Mouse (Mus musculus) frontal cortex, postnatal 10 days (tissue): ENCODE data around the gene Fndc10.
"Not testable (repeated sequence)": the region's sequence is repeated elsewhere in the genome, so short reads cannot be mapped to it uniquely, and the experiment has no call there.

Source experiments
- DNase-seq, 2 experiments: peaks; one replicate each; pipeline ENCODE4 v3.0.0; 2022; ENCODE audit warnings: low spot score in 2 of 2, mixed read lengths in 1 of 2

The Fndc10 gene

DNA sequence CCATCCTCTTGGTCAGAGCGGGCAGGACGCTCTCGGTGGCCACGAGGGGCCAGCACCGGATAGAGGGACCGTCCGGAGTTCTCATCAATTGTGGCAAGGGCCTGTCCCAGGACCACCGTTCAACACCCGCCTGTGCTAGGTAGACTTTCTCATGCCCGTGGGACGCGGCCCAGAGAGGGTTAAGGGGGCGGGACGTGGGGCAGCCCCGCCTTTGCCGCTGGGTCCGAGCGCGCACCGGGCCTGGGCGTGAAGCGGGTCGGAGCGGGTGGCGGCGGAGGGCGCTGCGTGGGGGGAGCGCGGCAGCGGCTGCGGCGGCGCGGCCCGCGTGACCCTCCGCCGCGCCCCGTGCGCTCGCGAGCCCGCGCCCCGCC, at the start of gene Fndc10:
Gene Fndc10 (plus strand): TSS at position 232 of the 371 bp plus-strand sequence.
- peak; percentile 67 to 80 for DNase-seq

DNA sequence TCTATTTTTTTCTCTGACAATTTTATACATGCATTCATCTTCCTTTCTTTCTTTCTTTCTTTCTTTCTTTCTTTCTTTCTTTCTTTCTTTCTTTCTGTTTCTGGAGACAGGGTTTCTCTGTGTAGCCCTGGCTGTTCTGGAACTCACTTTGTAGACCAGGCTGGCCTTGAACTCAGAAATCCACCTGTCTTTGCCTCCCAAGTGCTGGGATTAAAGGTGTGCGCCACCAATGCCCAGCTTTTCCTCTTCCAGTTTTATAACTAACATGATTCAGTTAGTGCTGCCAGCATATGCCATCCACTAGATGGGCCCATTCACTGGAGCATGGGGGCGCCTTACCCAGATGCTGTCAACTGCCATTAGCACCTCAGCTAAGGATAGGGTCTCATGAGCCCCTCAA, 48.8 kb upstream of the Fndc10 start, which contains the start of gene Gm10563:
Gene Gm10563 (minus strand): TSS at position 101 of the 400 bp plus-strand sequence.
- not testable (repeated sequence) for DNase-seq

DNA sequence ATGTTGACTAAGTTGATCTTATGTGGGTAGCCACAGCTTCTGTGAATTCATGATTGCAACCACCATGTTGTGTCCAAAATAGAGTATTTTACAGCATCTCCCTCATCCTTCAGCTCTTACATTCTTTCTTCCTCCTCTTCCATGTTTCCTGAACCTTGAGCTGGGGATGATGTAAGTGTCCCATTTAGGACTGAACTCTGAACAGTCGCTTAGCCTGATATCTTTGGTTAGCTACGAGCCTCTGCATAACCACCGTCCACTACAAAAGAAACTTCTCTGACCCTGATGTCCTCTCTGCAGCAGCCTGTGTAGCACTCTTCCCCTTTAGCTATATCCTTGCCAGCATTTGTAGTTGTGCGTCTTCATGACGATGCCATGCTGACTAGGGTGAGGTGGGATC, 48.4 kb upstream of the Fndc10 start:
- DNase-seq = no peak

DNA sequence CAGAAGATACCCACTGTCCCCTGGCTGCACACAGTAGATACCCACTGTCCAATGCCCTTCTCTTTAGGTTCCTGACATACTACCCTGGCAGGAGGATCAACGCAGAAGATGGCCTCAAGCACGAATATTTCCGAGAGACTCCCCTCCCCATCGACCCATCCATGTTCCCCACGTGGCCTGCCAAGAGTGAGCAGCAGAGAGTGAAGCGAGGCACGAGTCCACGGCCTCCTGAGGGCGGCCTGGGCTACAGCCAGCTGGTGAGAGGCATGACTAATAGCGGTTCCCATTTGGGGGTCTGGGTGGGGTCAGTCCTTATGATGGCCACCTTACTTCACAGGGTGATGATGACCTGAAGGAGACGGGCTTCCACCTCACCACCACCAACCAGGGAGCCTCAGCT, 44.8 kb upstream of the Fndc10 start:
- no peak for DNase-seq

DNA sequence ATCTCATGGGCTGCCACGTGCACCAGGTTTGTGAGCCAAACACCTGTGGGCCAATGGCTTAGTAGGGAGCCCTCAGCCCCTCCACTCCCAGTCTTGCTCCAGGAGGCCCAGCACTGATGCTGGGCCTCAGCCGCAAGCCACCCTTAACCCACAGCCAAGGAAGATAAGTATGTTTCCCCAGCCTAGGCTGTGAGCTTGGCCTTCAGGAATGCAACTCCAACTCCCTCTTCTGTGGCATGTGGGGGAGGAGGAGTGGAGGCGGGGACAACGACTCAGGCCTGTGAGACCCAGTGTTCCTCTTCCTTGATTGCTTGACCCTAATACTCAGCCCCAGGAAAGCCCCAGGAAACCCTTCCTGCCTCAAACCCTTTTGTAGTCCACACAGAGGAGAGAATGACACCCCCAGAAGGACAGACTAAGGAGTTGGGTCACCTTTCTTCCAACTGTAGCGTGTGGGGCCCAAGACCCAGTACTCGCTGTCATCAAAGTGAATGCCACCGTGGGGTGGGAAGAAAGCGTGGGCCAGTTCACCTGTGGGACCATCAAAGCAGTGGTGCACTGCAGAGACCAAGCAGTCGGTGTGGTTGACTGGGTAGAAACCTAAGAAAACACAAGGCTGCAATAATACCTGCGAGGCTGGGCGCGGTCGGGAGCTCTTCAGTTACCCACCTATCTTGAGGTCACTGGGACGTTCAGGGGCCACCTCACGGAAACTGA, 42.4 kb upstream of the Fndc10 start:
- DNase-seq = no peak

DNA sequence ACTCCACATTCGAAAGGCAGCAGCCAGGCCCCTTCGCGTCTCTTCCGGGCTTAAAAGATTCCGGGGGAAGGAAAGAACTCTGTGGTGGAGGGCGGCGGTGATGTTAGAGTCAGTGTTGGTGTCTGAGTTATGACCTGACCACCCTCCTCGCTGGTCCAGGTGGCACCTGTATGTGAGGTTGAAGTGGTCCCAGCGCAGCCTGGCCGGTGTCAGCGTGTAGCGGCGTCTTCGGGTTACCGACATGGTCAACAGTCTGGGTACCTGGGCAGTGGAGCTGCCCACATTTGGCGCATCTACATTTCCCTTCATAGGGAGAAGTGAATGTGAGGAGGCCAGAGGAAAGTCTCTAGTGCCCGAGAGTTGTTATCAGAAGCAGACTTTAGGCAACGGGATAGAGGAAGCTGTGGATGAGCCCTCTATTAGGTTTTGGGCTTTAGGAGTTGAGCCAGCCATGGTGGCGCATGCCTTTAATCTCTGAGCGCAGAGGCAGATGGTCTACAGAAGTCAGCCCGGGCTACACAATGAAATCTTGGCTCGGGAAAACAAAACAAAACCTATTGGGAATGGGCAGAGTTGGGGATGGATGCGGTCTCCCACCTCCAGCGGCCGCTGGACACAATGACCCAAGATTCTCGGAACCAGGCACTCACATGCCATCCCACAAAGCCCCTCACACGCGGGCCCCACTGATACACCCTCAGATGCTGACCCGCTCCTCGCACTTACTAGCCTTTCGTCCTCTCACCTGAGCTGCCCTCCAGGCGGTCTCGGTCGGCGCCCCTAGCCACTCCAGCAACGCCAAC, 41.7 kb upstream of the Fndc10 start:
- no peak for DNase-seq

DNA sequence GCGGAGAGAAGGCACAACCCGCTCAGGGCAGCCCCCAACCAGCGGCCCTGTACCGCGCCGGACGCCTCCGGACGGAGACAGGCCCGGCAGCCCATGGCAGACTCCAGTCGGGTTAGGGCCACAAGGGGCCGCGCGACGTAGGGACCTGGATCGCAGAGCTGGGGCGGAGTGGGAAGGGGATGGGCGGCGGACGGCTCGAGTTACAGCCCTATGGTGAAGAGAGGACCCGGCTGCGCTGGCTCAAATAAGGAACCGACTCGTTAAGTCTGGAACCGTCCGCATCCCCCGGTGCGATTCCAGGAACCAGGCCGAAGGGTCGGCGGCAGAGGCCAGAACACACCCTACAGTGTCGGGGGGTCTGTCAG, 41.1 kb upstream of the Fndc10 start, which contains the start of gene Mmp23:
Gene Mmp23 (minus strand): TSS at position 299 of the 365 bp plus-strand sequence.
- DNase-seq = peak in 1 of 2 experiments; percentile 39

DNA sequence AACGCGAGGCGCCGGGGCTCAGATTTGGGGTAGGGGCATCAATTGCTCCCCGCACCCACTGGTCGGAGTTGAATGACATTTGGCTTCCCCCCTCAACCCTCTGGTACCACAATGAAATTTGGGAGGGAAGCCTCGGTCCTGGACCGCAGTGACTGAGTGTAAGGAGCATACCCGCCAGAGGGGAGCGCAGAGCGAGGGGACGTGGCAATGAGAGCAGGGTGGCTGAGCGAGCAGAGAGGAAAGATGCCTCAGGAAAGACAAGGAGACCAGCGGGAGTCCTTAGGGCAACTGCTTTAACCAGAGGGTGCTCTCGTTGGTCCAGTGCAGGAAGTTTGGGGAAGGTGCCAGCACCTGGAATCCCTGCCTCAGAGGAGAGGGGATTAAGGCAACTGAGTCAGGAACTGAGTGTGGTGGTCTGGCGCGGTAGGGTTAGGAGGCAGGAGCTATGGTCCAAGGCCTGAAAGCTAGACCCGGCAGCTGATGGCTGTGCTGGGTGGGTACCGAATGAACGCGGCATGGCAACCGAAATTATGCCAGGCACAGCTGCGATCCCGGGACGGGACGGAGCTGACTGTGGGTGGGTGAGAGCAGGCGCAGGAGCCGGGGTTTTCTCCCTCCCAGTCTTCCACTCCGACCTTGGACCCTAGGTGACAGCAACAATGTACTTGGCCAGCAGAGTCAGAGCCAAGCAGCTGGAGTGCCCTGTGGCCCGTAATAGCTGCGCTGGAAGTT, 40.5 kb upstream of the Fndc10 start:
- no peak for DNase-seq

DNA sequence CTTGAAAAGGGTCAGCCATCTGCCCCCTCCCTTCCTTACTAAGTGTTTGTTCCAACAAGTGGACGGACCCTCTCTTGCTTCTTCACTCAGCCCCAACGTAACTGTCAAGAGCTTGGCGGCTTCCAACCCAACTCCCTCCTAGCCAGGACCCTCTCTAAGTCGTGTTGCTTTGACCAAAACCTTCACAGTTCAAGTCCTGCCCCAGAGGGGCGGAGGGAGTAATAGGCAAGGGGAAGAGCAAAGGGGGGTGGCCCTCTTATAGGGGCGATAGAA, 40.0 kb upstream of the Fndc10 start:
- DNase-seq = no peak

DNA sequence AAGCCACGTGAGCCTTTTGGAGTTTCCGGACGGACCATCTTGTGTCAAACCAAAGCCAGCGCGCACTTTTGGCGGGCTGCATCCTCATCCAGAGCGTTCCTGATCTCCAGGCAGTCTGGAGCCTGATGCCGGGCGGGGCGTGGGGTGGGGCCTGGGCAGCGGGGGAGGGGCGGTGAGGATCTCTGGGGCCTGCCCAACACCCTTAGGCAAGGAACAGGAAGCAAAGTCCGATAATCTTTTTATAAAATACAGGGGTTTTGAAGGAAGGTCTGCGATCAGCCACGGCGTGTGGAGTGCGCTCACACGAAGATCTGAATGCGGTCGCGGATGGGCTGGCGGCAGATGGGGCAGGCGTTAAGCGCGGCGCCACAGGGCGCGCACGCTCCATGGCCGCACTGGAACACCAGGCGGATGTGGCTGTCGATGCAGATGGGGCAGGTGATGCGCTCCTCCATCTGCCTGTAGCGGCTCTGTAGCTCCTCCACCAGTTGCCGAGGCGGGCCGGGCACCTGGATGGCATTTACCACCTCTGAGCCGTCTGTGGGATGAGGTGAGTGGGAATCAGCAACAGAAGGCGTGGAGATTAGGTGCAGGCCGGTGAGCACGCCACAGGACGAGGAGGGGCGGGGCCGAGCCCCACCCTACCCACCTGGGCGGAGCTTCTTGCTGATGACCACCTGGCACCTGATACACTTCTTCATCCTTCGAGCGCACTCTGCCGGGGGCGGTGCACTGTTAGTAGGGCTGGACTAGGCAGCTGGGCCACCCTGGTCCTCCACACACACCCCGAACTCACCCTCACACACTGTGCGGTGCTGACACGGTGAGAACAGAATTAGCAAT, 39.5 kb upstream of the Fndc10 start:
- no peak for DNase-seq

DNA sequence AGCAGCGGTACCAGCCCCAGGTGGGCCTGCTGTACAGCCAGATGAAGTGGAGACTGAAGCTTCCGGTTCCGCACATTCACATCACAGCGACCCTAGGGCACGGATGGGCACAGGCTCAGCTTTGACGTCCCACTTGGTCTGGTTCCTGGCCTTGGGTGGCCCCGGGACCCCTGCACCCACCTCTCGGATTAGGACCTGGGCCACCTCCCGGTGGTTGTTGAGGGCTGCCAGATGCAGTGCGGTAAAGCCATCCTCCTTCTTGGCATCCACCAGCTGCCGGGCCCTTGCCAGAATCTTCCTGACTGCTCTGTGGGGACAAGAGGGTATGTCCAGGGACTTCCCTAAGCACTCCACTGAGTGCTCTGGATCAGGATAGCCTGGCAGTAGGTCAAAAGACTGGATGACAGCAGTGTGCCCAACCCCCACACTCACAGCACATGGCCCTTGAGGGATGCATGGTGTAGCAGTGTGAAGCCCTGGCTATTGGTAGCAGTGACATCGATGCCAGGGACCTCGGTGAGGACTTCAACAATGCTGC, 37.9 kb upstream of the Fndc10 start:
- no peak for DNase-seq

DNA sequence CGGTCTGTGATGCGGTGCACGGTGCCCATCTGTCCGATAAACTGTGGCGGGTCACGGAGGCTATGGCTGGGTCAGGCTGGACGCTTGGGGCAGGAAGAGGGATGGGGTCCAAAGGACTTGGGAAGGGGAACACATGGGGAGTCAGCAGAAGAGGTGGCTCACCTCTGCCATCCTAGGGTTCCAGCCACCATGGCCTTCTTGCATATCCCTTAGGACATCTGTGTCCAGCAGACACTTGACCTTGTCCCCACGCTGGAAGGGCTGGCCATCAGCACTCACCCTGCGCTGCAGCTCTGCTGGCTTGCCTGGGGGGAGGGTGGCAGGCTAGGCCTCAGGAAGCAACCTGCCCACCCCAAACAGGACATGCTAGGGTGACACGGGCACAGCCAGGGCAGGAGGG, 35.2 kb upstream of the Fndc10 start:
- no peak for DNase-seq

DNA sequence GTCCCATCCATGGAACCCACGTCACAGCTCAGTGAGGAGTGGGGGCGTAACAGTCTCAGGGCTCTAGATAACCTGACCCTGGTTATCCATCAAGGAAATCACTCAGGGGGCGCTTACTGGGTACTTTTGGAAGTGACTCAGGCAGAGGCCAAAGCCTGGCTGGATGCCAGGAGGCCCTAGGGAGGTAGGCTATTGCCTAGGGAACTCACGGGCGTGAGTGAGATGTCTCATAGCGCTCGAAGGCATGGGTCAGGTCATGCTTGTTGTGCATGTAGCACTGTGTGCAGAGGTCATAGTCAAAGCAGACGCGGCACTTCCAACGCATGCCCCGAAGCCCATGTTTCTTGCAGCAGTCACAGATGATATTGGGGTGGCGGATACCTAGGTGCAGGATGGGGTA, 33.5 kb upstream of the Fndc10 start:
- no peak for DNase-seq

DNA sequence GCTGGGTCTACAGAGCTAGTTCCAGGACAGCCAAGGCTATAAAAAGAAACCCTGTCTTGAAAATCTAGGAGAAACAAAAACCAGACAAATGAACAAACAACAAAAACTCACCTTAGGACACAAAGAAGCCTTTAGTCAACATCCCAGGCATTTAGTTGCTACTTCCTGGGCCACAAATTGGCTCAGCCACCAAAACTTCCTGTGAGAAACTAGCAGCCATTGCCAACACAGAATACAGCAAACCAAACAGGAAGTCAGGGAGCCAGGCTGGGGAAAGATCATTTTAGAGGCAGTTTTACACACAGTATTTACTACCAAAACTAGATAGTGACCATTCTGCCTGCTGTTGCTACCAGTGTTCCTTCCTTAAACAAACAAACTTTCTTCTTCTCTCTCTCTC, 27.2 kb upstream of the Fndc10 start:
- no peak for DNase-seq

DNA sequence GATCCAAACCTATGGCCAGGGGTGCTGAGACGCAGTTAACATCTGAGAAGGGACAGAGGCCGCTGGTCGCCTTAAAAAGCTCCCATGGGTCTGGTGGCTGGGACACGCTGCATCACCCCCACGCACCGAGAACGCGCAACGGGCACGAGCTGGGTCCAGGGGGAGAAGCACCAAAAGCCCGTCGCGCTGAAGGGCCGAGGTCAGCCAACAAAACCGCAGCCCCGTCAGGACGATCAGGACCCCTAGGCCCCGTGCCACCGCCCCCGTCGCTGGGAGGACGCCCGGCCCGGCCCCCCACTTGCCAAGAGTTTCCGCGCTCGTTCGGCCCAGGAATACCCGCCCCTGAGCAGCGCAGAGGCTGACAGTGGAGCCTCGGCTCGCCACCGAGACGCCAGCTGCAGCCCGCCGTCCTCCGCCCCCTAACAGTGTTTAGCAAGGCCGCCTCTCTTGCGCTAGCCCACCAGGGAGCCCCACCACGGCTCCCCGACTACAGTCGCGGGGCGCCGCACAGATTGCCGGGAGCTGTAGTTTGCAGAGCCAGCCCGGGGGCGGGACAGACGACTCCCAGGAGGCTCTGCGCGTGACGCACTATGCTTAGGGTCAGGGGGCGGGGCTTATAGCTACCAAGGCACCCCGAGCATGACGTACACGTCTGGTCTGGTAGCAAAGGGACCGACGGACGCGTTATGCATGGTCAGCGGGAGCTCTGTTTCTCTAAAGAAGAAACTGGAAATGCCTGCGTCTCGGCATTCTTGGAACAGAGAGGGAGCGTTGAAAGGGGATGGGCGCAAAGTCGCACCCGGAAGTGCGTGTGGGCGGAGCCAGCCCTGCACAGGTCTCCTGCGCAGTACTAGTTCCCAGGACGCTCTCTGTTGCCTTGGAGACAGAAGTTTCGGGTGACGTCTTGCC, 25.2 kb upstream of the Fndc10 start, which contains the start of gene Mib2:
Gene Mib2 (minus strand): TSS at position 510 of the 909 bp plus-strand sequence.
- peak; percentile 97 to 98 for DNase-seq

DNA sequence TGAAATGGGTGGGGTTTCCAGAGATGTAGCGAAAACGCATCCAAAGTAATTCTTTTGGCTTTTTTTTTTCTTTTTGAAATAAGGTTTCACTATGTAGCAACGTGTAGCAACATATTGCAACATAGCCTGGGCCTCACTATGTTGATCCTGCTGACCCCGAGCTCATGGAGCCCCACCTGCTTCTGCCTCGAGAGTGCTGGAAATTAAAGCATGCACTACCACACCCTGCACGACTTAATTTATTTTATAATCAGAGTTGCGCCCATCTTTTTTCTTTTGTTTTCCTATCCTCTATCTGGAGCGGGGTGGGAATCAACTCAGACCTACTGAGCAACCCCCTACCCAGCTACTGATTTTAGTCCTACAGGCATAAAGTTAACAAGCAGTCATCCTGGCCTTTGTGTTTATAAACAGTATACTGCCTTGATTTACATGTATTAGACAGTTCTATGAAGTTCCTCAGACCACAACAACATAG, 24.5 kb upstream of the Fndc10 start:
- no peak for DNase-seq

DNA sequence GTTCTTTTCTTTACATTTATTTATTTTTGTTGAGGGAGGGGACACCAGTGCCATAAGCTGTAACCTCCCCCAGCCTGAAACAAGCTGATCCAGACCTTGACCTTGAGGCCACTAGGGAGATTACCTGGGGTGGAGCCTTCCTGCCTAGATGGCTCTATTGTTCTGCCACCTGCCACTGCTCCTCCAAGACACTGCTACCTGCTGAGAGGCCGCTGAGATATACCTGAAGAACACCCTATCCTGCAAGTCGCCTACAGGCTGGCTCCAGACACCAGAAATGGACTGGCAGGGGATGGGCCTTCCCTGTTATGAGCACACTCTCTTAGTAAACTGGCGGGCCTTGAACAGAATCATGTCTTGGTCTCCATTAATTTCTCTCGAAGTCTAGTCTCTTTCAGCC, 23.9 kb upstream of the Fndc10 start:
- not testable (repeated sequence) for DNase-seq

DNA sequence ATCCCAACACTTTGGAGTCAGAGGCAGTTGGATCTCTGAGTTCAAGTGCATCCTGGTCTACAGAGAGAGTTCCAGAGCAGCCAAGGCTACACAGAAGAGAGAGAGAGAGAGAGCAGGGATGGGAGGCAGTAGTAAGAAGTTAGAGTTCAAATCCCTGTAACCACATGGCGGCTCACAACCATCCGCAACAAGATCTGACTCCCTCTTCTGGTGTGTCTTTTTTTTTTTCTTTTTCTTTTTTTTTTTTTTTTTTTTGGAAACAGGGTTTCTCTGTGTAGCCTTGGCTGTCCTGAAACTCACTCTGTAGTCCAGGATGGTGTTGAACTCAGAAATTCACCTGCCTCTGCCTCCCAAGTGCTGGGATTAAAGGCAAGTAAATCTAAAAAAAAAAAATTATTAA, 22.1 kb upstream of the Fndc10 start:
- DNase-seq = no peak

DNA sequence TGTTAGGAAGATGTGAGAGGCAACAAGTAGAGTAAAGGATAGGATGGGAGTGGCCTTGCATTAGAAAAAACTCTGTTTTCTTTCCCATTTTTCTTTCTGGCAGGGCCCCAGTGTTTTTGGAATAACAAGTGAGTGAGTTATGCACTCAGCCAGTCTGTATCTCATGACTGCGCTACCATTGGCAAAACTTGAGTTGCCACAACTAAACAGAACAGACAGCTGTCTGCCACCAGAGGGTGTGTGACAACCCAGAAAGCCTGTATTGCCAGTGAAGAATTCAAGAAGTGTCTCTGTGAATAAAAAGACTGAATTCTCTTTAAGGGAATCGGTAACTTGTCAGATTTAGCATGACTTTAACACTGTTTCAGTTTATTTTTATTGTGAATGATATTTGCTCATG, 18.2 kb upstream of the Fndc10 start:
- no peak for DNase-seq

DNA sequence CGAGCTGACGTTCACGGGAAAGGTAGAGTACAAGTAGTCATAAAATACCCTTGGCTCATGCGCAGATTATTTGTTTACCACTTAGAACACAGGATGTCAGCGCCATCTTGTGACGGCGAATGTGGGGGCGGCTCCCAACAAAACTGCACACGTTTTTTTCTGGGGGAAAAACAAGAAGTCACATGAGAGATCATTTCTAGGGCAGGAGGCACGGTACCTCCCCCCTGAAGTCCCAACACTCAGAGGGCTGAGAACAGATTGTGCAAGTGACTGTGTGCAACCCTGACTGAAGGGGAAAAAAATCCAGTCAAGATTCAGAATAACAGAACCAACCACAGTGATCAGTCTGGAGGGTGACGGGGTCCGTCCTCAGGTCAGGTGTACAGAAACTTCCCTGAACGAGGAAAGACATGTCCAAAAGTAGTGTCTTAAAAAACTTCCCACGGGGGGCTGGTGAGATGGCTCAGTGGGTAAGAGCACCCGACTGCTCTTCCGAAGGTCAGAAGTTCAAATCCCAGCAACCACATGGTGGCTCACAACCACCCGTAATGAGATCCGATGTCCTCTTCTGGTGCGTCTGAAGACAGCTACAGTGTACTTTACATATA, 10.4 kb upstream of the Fndc10 start:
- not testable (repeated sequence) for DNase-seq
